19 mouse cellular contexts compared by ENCODE assay signal in the genomic region with DNA sequence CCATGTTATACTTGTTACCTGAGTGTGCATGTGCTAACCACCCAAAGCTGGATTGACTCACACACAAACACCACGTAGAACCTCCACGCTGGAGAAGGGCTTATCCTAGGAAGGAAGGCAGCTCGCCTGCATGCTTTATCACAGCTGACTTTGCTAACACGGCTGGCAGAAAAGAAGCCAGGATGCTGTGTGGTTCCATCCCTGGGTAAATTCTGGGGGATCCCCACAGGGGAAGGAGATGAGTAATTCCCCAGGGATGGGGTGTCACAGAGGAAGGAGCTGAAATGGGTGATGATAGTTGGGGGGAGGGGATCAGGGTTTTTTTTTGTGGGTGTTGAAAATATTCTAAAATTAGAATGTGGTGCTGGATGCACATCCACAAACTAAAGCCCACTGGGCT. TPM values are rescaled to one million over a fixed set of nuclear protein-coding genes. Genes with fewer than 3 reads are reported as not detected.
"Had no signal": no experiment of that assay in that cellular context is flagged by ENCODE, and none has a peak within 500 bp of the region (broad histone marks: within the 10 kb centered on the region; RNA-seq: fewer than 3 reads in every experiment).

No protein-coding gene starts in this region.

- H3K9ac ChIP-seq: neural tube, embryonic 13.5 days; neural tube, embryonic 15.5 days; stomach, embryonic 15.5 days had no signal

- H3K27ac ChIP-seq: neural tube, embryonic 13.5 days; neural tube, embryonic 15.5 days; stomach, embryonic 15.5 days; stomach, postnatal 0 days had no signal

- H3K4me2 ChIP-seq: neural tube, embryonic 13.5 days; neural tube, embryonic 15.5 days; stomach, embryonic 15.5 days had no signal

- H3K36me3 ChIP-seq: stomach, embryonic 15.5 days had no signal

- H3K9me3 ChIP-seq: neural tube, embryonic 13.5 days; neural tube, embryonic 15.5 days; stomach, embryonic 15.5 days had no signal

- DNase-seq: retina, postnatal 1 day; right cerebral cortex, adult 18-20 months; right cerebral cortex, postnatal 14 days; right cerebral cortex, postnatal 25 days; right cerebral cortex, postnatal 4 days; spleen, adult 18-20 months; thymus, adult 18-20 months; thymus, adult 2 months; thymus, postnatal 14 days; thymus, postnatal 25 days; thymus, postnatal 36 days; thymus, postnatal 4 days had no signal

- H3K4me3 ChIP-seq: neural tube, embryonic 13.5 days; neural tube, embryonic 15.5 days; stomach, embryonic 15.5 days had no signal

RNA-seq across cellular contexts. Expression of a gene that starts 5.6 kb away (rescaled TPM):
- polyA plus RNA-seq: small intestine, adult 2 months; spleen, adult 2 months; thymus, adult 2 months; urinary bladder, adult 2 months had no signal
